Mouse (Mus musculus): ENCODE data around the gene Trim17. TPM values are rescaled to one million over a fixed set of nuclear protein-coding genes. Genes with fewer than 3 reads are reported as not detected.
A peak's percentile ranks its signal among the peaks of the same experiment; 100 is the strongest.
"Not testable (repeated sequence)": the region's sequence is repeated elsewhere in the genome, so short reads cannot be mapped to it uniquely, and the experiment has no call there.

Gene Trim17
- polyA plus RNA-seq, 1 experiment from 2014 or later: 1.7 TPM

- peaks cover 40% of the 10 kb centered on the region for H3K27me3 ChIP-seq
- peak overlapping the region; percentile 75 for H3K9ac ChIP-seq
- 12% methylated on average over 20 of the region's 20 CpGs for WGBS
- peak overlapping the region; percentile 71 for H3K4me2 ChIP-seq (replicated peaks)
- no peaks in the 10 kb centered on the region for H3K36me3 ChIP-seq
- no peak for ATAC-seq (ENCODE audit: low FRiP score, low read depth)
- H3K9me3 ChIP-seq: no peaks in the 10 kb centered on the region
- peak overlapping the region; percentile 90 for H3K27ac ChIP-seq
- H3K4me1 ChIP-seq: peaks cover 25% of the 10 kb centered on the region; the same call in 1 of the 2 replicates
- H3K4me3 ChIP-seq: peak overlapping the region; percentile 52
These were observed 4.7 kb upstream of the Trim17 start for GRCm38 (mm10) chr11:58949480-58950431.

GRCm38 (mm10) chr11:58951210-58951609 lies 3.3 kb upstream of the Trim17 start:
- H3K9me3 ChIP-seq: no peaks in the 10 kb centered on the region
- no peak overlapping the region for H3K27ac ChIP-seq
- H3K9ac ChIP-seq: no peak overlapping the region
- peaks cover 26% of the 10 kb centered on the region for H3K27me3 ChIP-seq
- no peak overlapping the region for H3K4me2 ChIP-seq (replicated peaks)
- peaks cover 30% of the 10 kb centered on the region for H3K4me1 ChIP-seq
- no peak overlapping the region for H3K4me3 ChIP-seq
- 71% methylated on average over 5 of the region's 5 CpGs for WGBS
- ATAC-seq (ENCODE audit: low FRiP score, low read depth): no peak
- H3K36me3 ChIP-seq: no peaks in the 10 kb centered on the region

- Histone ChIP-seq H3K27me3 (peaks cover 29% of the 10 kb centered on the region), H3K4me1 (peaks cover 41% of the 10 kb centered on the region), H3K27ac (peak overlapping the region; percentile 86), H3K36me3 (peaks cover 14% of the 10 kb centered on the region), H3K4me2 (replicated peaks) (peak overlapping the region; percentile 93), H3K9ac (peak overlapping the region; percentile 74), H3K4me3 (peak overlapping the region; percentile 84), H3K9me3 (no peaks in the 10 kb centered on the region)
- WGBS: under 1% methylated on average over 33 of the region's 33 CpGs
- no peak; the same call in none of the 2 replicates for ATAC-seq (ENCODE audit: low FRiP score, low read depth)
These were observed 925 bp upstream of the Trim17 start for GRCm38 (mm10) chr11:58953351-58954169.

GRCm38 (mm10) chr11:58954170-58954419 lies 390 bp upstream of the Trim17 start:
- Histone ChIP-seq H3K9ac (peak overlapping the region; percentile 74), H3K36me3 (peaks cover 14% of the 10 kb centered on the region), H3K4me1 (peaks cover 40% of the 10 kb centered on the region), H3K4me3 (peak overlapping the region; percentile 84), H3K27me3 (peaks cover 31% of the 10 kb centered on the region), H3K4me2 (replicated peaks) (peak overlapping the region; percentile 93), H3K27ac (peak overlapping the region; percentile 86)
- 0% methylated on average over 17 of the region's 17 CpGs for whole genome bisulfite sequencing
- H3K9me3 ChIP-seq; ATAC-seq (ENCODE audit: low FRiP score, low read depth): not testable (repeated sequence)

GRCm38 (mm10) chr11:58955143-58955867 lies 820 bp downstream of the Trim17 start:
- H3K4me3 ChIP-seq: peak overlapping the region; percentile 84
- H3K4me2 ChIP-seq (replicated peaks): peak overlapping the region; percentile 85
- WGBS: 0% methylated on average over 20 of the region's 20 CpGs
- no peaks in the 10 kb centered on the region for H3K9me3 ChIP-seq
- H3K36me3 ChIP-seq: peaks cover 14% of the 10 kb centered on the region
- ATAC-seq (ENCODE audit: low FRiP score, low read depth): 0 out of 2 replicates have a peak, but pooled peaks have one; percentile 7
- peaks cover 26% of the 10 kb centered on the region for H3K27me3 ChIP-seq
- H3K4me1 ChIP-seq: peaks cover 44% of the 10 kb centered on the region
- peak overlapping the region; percentile 96 for H3K9ac ChIP-seq
- H3K27ac ChIP-seq: peak overlapping the region; percentile 99

- Histone ChIP-seq H3K4me1 (peaks cover 44% of the 10 kb centered on the region), H3K9me3 (no peaks in the 10 kb centered on the region), H3K4me3 (peak overlapping the region; percentile 84), H3K9ac (peak overlapping the region; percentile 96), H3K27me3 (peaks cover 21% of the 10 kb centered on the region), H3K4me2 (replicated peaks) (peak overlapping the region; percentile 85), H3K27ac (peak overlapping the region; percentile 99; the same call in 1 of the 2 replicates), H3K36me3 (peaks cover 14% of the 10 kb centered on the region)
- WGBS: 17% methylated on average over 8 of the region's 8 CpGs
- no peak for ATAC-seq (ENCODE audit: low FRiP score, low read depth)
These were observed 1.4 kb downstream of the Trim17 start for GRCm38 (mm10) chr11:58955868-58956257.

- Histone ChIP-seq H3K4me3 (peak overlapping the region; percentile 84), H3K4me2 (replicated peaks) (peak overlapping the region; percentile 85)
- WGBS: 90% methylated on average over 5 of the region's 5 CpGs
These were observed 2.9 kb downstream of the Trim17 start for GRCm38 (mm10) chr11:58957226-58957914.

GRCm38 (mm10) chr11:58958536-58958935 lies 4.1 kb downstream of the Trim17 start:
- Histone ChIP-seq H3K9me3 (peaks cover 7% of the 10 kb centered on the region), H3K4me3 (no peak overlapping the region), H3K36me3 (peaks cover 14% of the 10 kb centered on the region), H3K4me1 (peaks cover 35% of the 10 kb centered on the region), H3K4me2 (replicated peaks) (no peak overlapping the region), H3K9ac (no peak overlapping the region), H3K27me3 (peaks cover 32% of the 10 kb centered on the region), H3K27ac (no peak overlapping the region)
- no peak for ATAC-seq (ENCODE audit: low FRiP score, low read depth)
- WGBS: 87% methylated on average over 6 of the region's 6 CpGs

More at GRCm38 (mm10) chr11:58957226-58957914, 2.9 kb downstream of the Trim17 start:
- peak overlapping the region; percentile 96 for H3K9ac ChIP-seq
- peaks cover 20% of the 10 kb centered on the region for H3K27me3 ChIP-seq
- peaks cover 14% of the 10 kb centered on the region for H3K36me3 ChIP-seq
- H3K4me1 ChIP-seq: peaks cover 44% of the 10 kb centered on the region
- no peak for ATAC-seq (ENCODE audit: low FRiP score, low read depth)
- H3K27ac ChIP-seq: no peak overlapping the region
- peaks cover 7% of the 10 kb centered on the region for H3K9me3 ChIP-seq

- peak overlapping the region; percentile 62; the same call in 1 of the 2 replicates for H3K9ac ChIP-seq
- whole genome bisulfite sequencing: 38% methylated on average over 15 of the region's 15 CpGs
These were observed 4.8 kb downstream of the Trim17 start for GRCm38 (mm10) chr11:58959186-58959825.

GRCm38 (mm10) chr11:58959921-58960465 lies 5.5 kb downstream of the Trim17 start:
- Histone ChIP-seq H3K4me1 (peaks cover 32% of the 10 kb centered on the region), H3K9me3 (peaks cover 7% of the 10 kb centered on the region), H3K4me3 (peak overlapping the region; percentile 48), H3K9ac (peak overlapping the region; percentile 62), H3K36me3 (peaks cover 14% of the 10 kb centered on the region), H3K4me2 (replicated peaks) (peak overlapping the region; percentile 81), H3K27me3 (peaks cover 41% of the 10 kb centered on the region), H3K27ac (no peak overlapping the region)
- WGBS: 5% methylated on average over 40 of the region's 40 CpGs
- peak; percentile 48; the same call in 1 of the 2 replicates for ATAC-seq (ENCODE audit: low FRiP score, low read depth)

More at GRCm38 (mm10) chr11:58959186-58959825, 4.8 kb downstream of the Trim17 start:
- peak overlapping the region; percentile 48 for H3K4me3 ChIP-seq
- peaks cover 32% of the 10 kb centered on the region for H3K4me1 ChIP-seq
- H3K36me3 ChIP-seq: peaks cover 14% of the 10 kb centered on the region
- H3K27me3 ChIP-seq: peaks cover 40% of the 10 kb centered on the region
- no peak overlapping the region for H3K27ac ChIP-seq
- peak overlapping the region; percentile 81 for H3K4me2 ChIP-seq (replicated peaks)
- H3K9me3 ChIP-seq: peaks cover 7% of the 10 kb centered on the region
- no peak for ATAC-seq (ENCODE audit: low FRiP score, low read depth)
